Mouse (Mus musculus) kidney, postnatal 14 days (tissue): Measurements from ENCODE around the gene Aire.

Experiments used
- DNase-seq: peaks from one replicate; pipeline ENCODE4 v3.0.0; 2022; ENCODE audit warnings: mixed read lengths

Aire gene

GRCm38 (mm10) chr10:78043406-78043836 lies at the start of gene Aire:
Gene Aire (minus strand): TSS chr10:78043610.
- DNase-seq = peak; percentile 74

- no peak for DNase-seq
Observed at GRCm38 (mm10) chr10:78092725-78093029, 49.3 kb upstream of the Aire start.

DNA sequence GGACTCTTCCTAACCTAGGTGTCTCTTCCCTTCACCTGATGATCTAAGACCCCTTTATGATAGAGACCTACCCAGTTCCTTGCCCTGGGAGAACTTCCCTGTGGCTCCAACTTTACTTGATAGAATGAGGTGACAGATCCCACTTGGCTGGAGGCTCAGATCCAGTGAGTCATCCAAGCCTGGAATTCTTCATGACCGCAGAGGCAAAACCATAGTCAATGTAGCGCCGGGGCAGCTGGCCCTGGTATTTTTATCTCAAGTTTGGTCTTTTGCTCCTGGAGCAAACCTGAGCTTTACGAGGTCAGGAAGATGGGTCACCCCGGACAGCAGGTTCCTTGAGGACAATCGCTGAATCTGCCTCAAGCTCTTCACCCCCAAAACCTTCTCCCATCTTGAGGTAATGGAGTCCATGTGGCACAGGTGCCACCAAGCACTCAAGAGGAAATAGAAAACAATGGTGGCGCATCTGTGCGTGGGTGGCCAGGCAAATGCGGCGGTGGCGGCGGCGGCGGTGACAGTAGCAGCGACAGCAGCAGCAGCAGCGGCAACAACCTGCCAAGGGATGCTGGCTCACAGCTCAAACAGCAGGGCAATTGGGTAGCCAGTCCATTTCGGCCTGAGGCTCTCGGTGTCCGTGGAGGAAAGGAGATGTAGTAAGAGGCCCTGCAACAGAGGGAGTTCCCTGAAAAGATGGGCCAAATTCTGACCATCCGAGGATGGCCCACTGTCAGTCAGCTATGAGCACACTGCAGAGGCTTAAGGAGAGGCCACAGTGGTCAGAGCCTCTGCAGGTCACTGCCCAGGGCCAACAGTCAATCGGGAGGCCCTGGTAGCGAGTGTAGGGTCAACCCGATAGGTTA lies 48.7 kb upstream of the Aire start:
- no peak for DNase-seq

- no peak for DNase-seq
Observed at GRCm38 (mm10) chr10:78090706-78091491, 47.5 kb upstream of the Aire start.

GRCm38 (mm10) chr10:78090246-78090645 lies 46.8 kb upstream of the Aire start:
- no peak for DNase-seq

DNA sequence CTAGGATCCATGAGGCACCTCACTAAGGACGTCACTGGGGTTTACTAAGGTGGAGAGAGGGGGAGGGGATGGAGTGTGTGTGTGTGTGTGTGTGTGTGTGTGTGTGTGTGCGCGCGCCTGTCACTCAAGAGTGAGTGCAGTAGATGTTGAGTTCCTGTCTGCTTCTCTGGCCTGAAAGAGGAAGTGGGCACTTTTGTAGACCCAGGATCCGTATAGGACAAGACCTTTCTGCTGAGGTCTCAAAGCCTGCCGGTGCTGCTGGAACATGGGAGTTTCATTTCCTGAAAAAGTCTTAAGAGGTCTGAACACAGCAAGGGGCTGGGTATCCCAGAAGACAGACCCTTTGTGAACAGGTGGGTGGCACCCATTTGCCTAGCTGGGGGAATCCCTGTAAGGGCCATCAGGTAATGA lies 43.7 kb upstream of the Aire start:
- DNase-seq = no peak

- no peak for DNase-seq
Observed at GRCm38 (mm10) chr10:78086444-78087061, 43.1 kb upstream of the Aire start.

DNA sequence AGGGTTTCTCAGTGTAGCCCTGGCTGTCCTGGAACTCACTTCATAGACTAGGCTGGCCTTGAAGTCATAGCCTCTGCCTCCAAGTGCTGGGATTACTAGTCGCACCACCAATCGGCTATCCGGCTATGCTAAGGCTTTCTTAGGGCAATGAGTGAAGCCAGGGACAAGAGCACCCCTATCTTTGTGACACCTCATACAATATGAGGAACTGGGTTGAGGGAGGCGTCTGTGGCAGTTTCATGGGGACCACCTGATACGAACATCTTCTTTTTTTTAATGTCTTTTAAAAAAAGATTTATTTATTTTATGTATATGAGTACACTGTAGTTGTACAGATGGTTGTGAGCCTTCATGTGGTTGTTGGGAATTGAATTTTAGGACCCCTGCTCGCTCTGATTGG lies 42.3 kb upstream of the Aire start:
- DNase-seq = no peak

- no peak for DNase-seq
Observed at GRCm38 (mm10) chr10:78084073-78084472, 40.7 kb upstream of the Aire start.

DNA sequence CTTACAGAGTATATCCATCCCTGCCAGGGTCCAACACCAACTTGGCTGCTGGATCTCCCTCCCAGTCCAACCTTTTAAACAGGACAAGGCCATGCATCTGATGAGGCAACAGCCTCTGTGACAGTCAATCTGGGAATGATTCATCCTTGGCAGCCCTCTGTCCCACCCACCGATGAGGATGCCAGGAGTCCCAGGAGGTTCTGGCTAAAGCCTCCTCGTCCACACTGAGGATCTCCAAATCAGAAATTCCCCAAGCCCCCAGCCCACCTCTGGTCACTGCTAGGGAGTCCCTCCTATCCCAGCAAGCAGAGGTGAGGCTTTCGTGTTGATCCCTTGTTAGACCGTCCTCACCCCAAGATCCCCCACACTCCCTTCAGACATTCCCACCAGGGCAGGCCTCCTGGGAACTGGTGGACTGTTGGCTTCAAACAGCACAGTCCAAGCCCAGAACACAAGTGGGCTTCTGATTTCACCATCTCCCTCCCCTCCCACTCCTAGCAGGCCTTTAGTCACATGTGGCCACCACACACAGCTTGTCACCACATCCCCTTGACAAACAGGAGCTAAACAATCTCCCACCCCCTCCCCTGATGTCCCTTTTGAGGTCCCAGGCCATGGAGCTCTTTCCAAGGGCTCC lies 36.7 kb upstream of the Aire start:
- no peak for DNase-seq

DNA sequence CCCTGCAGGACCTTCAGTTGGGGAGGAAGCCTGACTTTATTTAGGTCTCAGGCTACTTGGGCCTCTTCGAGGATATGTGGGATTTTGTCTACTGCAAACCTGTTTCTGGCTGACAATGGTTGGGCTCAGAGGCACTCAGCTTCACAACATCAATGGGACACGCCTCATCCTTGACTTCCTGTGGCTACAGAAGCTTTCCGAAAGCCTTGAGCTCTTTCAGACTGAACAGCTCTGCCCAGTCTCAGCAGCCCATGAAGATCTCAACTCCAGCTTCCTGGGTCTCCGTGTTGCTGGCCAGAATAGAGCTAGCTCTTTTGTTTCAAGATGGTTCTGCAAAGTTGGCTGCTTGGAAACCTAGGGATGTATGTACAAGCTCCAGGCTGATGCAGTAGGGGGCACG lies 34.9 kb upstream of the Aire start:
- no peak for DNase-seq

- no peak for DNase-seq
Observed at GRCm38 (mm10) chr10:78077862-78078261, 34.5 kb upstream of the Aire start.

DNA sequence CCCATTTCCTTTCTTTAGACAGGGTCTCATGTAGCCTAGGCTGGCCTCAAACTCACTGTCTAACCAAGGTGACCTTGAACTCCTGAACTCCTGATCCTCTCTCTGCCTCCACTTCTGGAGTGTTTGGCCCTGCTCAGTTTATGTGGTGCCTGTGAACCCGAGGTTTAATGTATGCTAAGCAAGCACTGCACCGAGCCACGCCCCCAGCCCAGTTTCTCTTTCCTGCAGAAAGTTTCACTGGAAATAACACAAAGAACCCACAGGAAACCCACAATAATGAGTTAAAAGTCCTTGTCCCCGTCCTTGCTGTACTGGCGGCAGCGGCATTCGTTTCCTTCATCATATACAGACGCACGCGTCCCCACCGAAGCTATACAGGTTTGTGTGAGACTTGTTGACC lies 31.6 kb upstream of the Aire start:
- no peak for DNase-seq

DNA sequence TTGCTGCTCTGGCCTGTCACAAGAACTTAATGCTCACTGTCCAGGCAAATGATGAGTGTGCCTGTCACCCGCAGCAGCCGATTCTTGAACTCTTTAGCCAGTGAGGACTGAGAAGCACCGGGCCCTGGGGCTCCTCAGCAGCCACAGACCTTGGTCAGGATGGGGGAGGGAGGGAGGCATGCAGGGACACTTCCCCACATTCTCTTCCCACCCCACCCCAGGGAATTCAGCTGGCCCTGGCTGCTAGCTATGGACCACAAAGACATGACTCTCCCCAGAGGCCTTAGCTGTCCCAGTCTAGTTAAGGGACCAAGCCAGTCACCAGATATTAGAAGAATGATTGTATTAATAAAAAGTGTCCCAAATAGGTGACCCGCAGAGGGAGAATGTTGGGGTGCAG lies 30.7 kb upstream of the Aire start:
- DNase-seq = no peak

DNA sequence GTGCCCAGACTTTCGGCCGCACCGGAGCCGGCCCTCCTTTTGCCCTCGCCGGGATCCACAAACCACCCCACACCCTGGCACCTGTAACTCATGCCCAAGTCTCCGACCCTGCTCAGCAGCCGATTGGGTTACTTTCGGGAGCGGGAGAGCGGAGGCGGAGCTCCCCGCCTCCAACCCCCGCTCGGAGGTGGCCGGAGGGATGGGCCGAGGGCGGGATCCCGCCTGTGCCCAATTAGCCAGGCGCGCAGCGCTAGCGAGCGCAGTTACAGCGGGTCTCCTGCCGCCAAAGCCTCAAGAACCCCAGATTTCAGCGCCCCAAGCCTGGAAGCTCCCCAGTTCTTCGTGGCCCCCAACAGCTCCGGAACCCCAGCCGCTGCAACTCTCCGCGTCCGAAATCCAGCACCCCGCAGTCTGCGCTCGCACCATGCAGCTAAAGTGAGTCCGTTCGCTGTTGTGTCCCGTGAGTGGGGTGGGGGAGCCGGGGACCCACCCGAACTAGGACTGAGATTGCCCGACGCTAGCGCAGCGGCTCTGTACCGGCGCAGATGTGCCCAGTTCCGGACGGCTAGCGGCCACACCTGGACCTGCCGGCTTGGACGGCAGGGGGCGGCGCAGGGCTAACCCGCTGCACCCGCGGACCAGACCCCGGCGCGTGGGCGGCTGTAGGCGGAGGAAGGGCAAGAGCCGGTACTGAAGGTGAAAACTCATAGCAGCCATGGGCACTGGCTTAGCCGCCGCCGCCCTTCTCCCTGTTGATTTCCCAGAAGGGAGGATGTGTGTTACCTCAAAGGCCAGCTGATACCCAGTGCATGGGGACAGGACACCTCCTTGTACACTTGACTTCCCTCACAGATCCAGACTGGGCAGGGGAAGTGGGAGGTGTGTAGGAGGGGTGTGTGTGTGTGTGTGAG lies 25.9 kb upstream of the Aire start, which contains the start of gene Icosl:
TSS of gene Icosl (plus strand) at position 202 of the 911 bp plus-strand sequence.
- peak; percentile 91 for DNase-seq

DNA sequence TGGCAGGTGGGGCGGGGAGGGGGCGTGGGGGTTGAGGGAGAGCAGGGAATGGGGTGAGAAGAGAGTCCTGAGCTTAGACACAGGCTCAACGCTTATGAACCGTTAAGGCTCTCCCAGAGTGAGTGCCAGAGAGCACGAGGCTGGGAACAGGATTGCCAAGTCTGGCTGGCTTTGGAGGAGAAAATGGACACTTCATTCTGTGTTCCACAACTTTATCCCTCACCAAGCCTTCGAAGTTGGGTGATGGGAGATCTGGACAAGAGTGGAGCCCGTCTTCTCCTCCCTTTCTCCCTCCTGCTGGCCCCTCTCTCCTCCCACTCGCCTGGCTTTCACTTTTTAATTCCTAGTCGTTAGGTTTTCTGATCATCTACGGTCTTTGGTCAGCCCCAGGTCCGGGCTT lies 25.1 kb upstream of the Aire start:
- no peak for DNase-seq

- DNase-seq = peak; percentile 57
Observed at GRCm38 (mm10) chr10:78067226-78067625, 23.8 kb upstream of the Aire start.

- no peak for DNase-seq
Observed at GRCm38 (mm10) chr10:78063122-78063521, 19.7 kb upstream of the Aire start.

DNA sequence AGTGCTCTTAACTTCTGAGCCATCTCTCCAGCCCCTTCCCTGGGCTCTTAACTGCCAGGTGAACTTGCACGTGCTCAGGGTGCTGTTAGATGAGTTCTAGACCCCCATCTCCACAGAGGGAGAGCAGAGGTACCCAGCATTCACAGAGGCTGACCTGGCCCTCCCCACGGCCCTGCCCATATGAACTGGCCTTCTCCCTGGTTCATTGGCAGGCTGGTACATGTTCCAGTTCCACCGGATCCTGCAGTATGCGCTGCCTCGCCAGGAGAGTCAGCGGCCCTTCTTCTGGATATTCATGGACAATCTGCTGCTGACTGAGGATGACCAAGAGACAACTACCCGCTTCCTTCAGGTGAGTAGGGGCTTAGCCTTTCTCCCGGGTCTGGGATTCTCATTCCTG lies 13.6 kb upstream of the Aire start:
- DNase-seq = no peak

- peak; percentile 31 for DNase-seq
Observed at GRCm38 (mm10) chr10:78054633-78055565, 11.5 kb upstream of the Aire start.

GRCm38 (mm10) chr10:78049519-78050035 lies 6.2 kb upstream of the Aire start:
- no peak for DNase-seq
